Mouse (Mus musculus): ENCODE data around the gene Rad54l2. TPM values are rescaled to one million over a fixed set of nuclear protein-coding genes. Genes with fewer than 3 reads are reported as not detected.
A peak's percentile ranks its signal among the peaks of the same experiment; 100 is the strongest.

Rad54l2 gene
- total and polyA plus RNA-seq, 2 experiments from 2014 or later = 4.6 to 25.5 TPM

DNA sequence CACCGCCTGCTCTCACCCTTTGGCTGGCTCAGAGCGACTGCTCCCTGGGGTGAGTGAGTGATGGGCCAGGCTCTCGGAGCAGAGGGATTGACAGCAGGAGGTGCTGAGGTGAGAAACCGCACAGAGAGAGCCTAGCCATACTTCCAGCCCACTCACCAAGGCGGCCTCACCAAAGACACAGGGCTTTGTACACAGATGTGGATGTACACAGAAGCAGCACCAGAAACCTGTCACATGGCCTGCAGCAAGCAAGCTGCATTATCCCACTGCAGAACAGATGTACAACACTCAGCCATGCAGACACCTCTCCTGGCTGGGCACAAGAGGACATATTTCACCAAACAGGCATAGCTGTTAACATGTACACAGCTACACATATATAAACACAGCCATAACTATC is 131.4 kb downstream of the Rad54l2 start:
- TF ChIP-seq CTCF (IDR thresholded peaks at IDR 0.05) = no peak

GRCm38 (mm10) chr9:106656820-106657219 is 132.2 kb downstream of the Rad54l2 start:
- Histone ChIP-seq H3K36me3 (ENCODE audit: insufficient read depth, low read length) (peaks cover 32% of the 10 kb centered on the region), H3K4me3 (ENCODE audit: low read depth, low read length) (no peak overlapping the region), H3K27me3 (ENCODE audit: insufficient read depth, low read length) (no peaks in the 10 kb centered on the region), H3K9me3 (ENCODE audit: low read length) (no peaks in the 10 kb centered on the region), H3K4me1 (ENCODE audit: insufficient read depth, low read length) (peaks cover 11% of the 10 kb centered on the region), H3K9ac (replicated peaks; ENCODE audit: low read length, poor library complexity, severe bottlenecking) (peak overlapping the region; percentile 71), H3K4me2 (ENCODE audit: low read depth, low read length, poor library complexity, severe bottlenecking) (peak overlapping the region; percentile 85; the same call in 1 of the 2 replicates), H3K27ac (ENCODE audit: low read depth, low read length) (0 out of 2 replicates have a peak overlapping the region, but pooled peaks have one; percentile 13)
- DNase-seq (ENCODE audit: low spot score) (no peak), ATAC-seq (ENCODE audit: low FRiP score) (no peak; the same call in 1 of the 2 replicates)
- 25% methylated on average over 5 of the region's 5 CpGs for WGBS
- no peak for TF ChIP-seq CTCF (IDR thresholded peaks at IDR 0.05)

More for the DNA sequence above, 131.4 kb downstream of the Rad54l2 start:
- DNase-seq (ENCODE audit: low spot score) (no peak), ATAC-seq (ENCODE audit: low FRiP score) (no peak)
- Histone ChIP-seq H3K36me3 (ENCODE audit: insufficient read depth, low read length) (peaks cover 40% of the 10 kb centered on the region), H3K4me2 (ENCODE audit: low read depth, low read length, poor library complexity, severe bottlenecking) (no peak overlapping the region), H3K4me1 (ENCODE audit: insufficient read depth, low read length) (peaks cover 11% of the 10 kb centered on the region), H3K27me3 (ENCODE audit: insufficient read depth, low read length) (no peaks in the 10 kb centered on the region), H3K27ac (ENCODE audit: low read depth, low read length) (no peak overlapping the region), H3K4me3 (ENCODE audit: low read depth, low read length) (no peak overlapping the region), H3K9me3 (ENCODE audit: low read length) (no peaks in the 10 kb centered on the region), H3K9ac (replicated peaks; ENCODE audit: low read length, poor library complexity, severe bottlenecking) (no peak overlapping the region)
- 44% methylated on average over 5 of the region's 5 CpGs for WGBS

- ATAC-seq (ENCODE audit: low FRiP score) = peak; percentile 53
- WGBS = under 1% methylated on average over 34 of the region's 44 CpGs
These were observed 132.9 kb downstream of the Rad54l2 start, which contains the start of gene Grm2 for GRCm38 (mm10) chr9:106655884-106656720. Gene Grm2, minus strand, starts transcription at chr9:106656082.

DNA sequence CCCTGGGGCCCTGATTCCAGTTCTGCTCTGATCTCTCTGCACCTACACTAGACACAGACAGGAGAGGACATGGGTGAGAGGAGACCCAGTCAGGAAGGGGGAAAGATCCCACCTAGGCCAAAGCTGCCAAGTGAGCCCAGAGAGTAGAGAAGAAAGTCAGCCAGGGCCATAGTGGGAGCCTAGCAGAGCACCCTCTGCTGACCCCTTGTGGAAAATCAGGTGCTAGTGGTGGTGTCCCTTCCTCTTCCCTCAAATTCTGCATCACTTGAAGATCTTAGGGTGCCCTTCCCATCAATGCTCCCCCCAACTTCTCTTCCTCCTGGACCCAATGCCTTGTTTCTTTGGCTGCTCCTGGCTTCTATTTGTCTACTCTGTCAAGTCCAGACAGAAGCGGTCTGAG is 136.3 kb downstream of the Rad54l2 start:
- Histone ChIP-seq H3K4me3 (ENCODE audit: low read depth, low read length) (no peak overlapping the region), H3K27ac (ENCODE audit: low read depth, low read length) (no peak overlapping the region), H3K9ac (replicated peaks; ENCODE audit: low read length, poor library complexity, severe bottlenecking) (no peak overlapping the region), H3K9me3 (ENCODE audit: low read length) (no peaks in the 10 kb centered on the region), H3K4me1 (ENCODE audit: insufficient read depth, low read length) (peaks cover 11% of the 10 kb centered on the region), H3K36me3 (ENCODE audit: insufficient read depth, low read length) (0 out of 2 replicates have a peak, but pooled peaks cover 3% of the 10 kb centered on the region), H3K27me3 (ENCODE audit: insufficient read depth, low read length) (no peaks in the 10 kb centered on the region), H3K4me2 (ENCODE audit: low read depth, low read length, poor library complexity, severe bottlenecking) (no peak overlapping the region)
- DNase-seq (ENCODE audit: low spot score) = no peak
- ATAC-seq (ENCODE audit: low FRiP score) = no peak
- 72% methylated on average over 1 of the region's 1 CpGs for WGBS
- peak; percentile 68 for TF ChIP-seq CTCF (IDR thresholded peaks at IDR 0.05)

More at GRCm38 (mm10) chr9:106655884-106656720, 132.9 kb downstream of the Rad54l2 start, which contains the start of gene Grm2:
- H3K4me3 ChIP-seq (ENCODE audit: low read depth, low read length) = peak within 1 kb of the TSS; percentile 54
- H3K36me3 ChIP-seq (ENCODE audit: insufficient read depth, low read length) = peaks cover 25% of the 10 kb centered on the region
- peak within 1 kb of the TSS; percentile 32; the same call in 1 of the 2 replicates for H3K27ac ChIP-seq (ENCODE audit: low read depth, low read length)
- H3K4me2 ChIP-seq (ENCODE audit: low read depth, low read length, poor library complexity, severe bottlenecking) = peak within 1 kb of the TSS; percentile 85
- TF ChIP-seq CTCF (IDR thresholded peaks at IDR 0.05) = peak; percentile 11; the same call in 1 of the 2 replicates
- DNase-seq (ENCODE audit: low spot score) = peak; percentile 53
- H3K9me3 ChIP-seq (ENCODE audit: low read length) = no peaks in the 10 kb centered on the region
- H3K9ac ChIP-seq (replicated peaks; ENCODE audit: low read length, poor library complexity, severe bottlenecking) = peak within 1 kb of the TSS; percentile 71
- no peaks in the 10 kb centered on the region for H3K27me3 ChIP-seq (ENCODE audit: insufficient read depth, low read length)
- peaks cover 11% of the 10 kb centered on the region for H3K4me1 ChIP-seq (ENCODE audit: insufficient read depth, low read length)

DNA sequence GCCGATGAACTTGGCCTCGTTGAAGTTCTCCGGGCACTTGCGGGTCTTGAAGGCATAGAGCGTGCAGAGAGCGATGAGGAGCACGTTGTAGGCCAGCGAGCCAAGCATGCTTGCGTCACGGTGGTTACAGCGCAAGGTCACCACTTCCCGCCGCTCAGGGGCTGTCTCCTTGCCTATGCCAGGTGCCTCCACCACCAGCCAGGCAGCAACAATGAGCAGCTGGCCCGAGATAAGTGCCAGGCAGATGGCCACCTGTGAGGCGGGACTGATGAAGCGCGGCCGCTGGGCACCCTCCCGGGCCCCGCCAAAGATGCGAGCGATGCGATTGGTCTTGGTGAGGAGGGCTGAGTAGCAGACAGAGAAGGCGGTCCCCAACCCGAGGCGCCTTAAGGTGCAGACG is 141.8 kb downstream of the Rad54l2 start:
- Histone ChIP-seq H3K9me3 (ENCODE audit: low read length) (no peaks in the 10 kb centered on the region), H3K4me2 (ENCODE audit: low read depth, low read length, poor library complexity, severe bottlenecking) (no peak overlapping the region)

More for the DNA sequence above, 141.8 kb downstream of the Rad54l2 start:
- Histone ChIP-seq H3K4me1 (ENCODE audit: insufficient read depth, low read length) (no peaks in the 10 kb centered on the region), H3K9ac (replicated peaks; ENCODE audit: low read length, poor library complexity, severe bottlenecking) (no peak overlapping the region), H3K36me3 (ENCODE audit: insufficient read depth, low read length) (peaks cover 14% of the 10 kb centered on the region), H3K4me3 (ENCODE audit: low read depth, low read length) (no peak overlapping the region), H3K27me3 (ENCODE audit: insufficient read depth, low read length) (no peaks in the 10 kb centered on the region), H3K27ac (ENCODE audit: low read depth, low read length) (no peak overlapping the region)
- DNase-seq (ENCODE audit: low spot score) = no peak
- ATAC-seq (ENCODE audit: low FRiP score) = no peak
- no peak for TF ChIP-seq CTCF (IDR thresholded peaks at IDR 0.05)
- 80% methylated on average over 27 of the region's 27 CpGs for WGBS
